Mouse (Mus musculus): ENCODE measurements around the gene Has3.

The Has3 gene

DNA sequence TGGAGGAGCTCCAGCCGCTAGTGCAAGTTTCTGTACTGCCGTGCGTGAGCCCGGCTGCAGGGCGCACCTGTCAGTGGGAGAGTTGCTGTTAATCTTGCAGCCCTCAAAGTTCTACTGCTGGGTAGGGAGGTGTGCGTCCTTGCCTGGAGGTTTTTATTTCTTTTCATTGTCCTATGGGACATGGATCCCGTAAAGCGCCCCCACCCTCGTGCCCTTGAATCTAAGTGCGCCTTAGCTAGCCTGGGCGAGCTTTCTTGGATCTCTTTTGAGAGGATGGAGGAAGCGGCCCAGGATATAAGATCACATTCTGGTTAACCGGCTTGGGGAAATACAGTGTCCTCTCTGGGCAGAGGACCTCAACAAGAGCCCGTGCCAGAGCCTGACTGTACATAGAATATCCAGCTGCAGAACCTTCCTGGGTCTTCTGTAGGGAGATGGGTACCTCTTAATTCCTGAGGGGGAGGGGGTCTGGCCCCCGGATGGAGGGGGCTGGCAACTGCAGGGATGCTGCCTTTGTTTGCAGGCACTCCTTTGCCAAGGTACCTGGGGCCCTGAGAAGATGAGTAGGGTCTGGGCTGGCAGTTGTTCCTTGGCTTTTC is 1.4 kb downstream of the Has3 start:
- TF ChIP-seq GATA4 (IDR thresholded peaks at IDR 0.05; ENCODE audit: insufficient replicate concordance, low read length), result no peak

DNA sequence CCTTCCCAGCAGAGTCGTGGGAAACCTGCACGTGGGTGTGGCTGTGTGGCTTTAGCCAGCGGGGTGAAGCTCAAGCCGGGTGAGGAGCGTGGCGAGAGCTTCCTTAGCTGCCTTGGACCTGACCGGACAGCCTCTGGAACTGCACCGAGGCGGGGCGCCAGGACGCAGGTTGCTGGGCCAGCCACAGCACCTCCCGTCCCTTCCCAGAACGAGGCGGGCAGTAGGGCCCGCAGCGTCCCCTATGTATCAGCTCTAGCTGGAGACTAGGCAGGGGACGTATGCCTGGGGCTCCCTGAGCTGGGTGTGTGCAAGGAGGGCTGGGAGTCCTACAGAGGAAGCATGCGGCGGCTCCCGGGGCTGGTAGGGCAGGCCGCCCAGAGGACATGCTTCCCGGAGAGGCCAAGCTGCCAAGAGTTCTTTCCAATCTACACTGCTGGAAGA is 1.9 kb downstream of the Has3 start:
- no peak for TF ChIP-seq GATA4 (IDR thresholded peaks at IDR 0.05; ENCODE audit: insufficient replicate concordance, low read length)

DNA sequence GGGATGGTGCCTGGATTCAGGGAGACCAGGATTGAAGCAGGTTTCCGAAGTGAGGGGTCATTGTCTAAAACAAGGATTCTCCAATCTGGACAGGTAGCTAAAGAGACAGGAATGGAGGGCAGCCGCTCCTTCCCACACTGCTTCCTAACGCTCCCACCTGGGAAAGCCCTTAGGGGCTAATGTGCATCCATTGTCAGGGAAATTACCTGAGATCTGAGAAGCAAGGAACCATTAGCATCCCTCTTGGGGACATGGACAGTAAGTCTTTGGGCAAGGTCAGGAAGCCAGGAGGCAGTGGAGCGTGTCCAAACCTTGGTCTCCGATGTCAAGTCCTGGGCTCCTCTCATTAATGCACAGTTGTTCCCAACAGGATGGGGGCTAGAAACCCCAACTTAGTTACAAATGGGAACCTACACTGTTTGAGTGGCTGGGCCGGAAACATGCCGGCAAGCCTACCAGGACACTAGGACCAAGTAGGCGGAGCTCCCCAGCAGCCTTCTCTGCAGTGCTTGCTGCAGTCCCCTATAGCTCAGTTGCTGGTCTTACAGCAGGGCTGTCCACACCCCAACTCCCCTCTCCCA is 2.5 kb downstream of the Has3 start:
- no peak for TF ChIP-seq GATA4 (IDR thresholded peaks at IDR 0.05; ENCODE audit: insufficient replicate concordance, low read length)

DNA sequence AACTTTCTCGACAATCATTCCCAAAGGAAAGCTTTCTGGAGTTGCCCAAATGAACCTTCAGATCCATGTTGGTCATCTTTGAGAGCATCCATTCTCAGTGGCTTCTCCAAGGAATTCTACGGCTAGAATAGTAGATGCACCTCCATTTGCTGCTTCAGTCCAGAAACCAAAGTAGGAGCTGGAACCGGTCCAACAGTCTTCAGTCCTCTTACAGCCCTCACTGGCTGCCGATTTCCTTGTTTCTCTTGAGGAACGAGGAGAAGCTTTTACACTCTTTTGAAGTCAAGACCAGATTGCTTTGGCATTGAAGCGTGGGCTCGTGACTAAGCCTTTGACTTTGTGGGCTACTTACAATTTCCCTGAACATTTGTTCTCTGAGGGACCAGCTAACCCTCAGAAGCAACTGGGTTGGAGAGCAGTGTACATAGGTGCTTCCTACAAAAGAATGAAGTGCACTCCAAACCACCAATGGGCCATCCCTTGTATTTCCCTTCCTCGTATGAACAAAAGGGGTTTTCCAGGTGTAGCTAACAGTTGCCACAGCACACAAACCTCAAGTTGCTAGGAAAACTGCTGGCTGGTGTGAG is 10.2 kb downstream of the Has3 start:
- no peak for TF ChIP-seq GATA4 (IDR thresholded peaks at IDR 0.05; ENCODE audit: insufficient replicate concordance, low read length)

DNA sequence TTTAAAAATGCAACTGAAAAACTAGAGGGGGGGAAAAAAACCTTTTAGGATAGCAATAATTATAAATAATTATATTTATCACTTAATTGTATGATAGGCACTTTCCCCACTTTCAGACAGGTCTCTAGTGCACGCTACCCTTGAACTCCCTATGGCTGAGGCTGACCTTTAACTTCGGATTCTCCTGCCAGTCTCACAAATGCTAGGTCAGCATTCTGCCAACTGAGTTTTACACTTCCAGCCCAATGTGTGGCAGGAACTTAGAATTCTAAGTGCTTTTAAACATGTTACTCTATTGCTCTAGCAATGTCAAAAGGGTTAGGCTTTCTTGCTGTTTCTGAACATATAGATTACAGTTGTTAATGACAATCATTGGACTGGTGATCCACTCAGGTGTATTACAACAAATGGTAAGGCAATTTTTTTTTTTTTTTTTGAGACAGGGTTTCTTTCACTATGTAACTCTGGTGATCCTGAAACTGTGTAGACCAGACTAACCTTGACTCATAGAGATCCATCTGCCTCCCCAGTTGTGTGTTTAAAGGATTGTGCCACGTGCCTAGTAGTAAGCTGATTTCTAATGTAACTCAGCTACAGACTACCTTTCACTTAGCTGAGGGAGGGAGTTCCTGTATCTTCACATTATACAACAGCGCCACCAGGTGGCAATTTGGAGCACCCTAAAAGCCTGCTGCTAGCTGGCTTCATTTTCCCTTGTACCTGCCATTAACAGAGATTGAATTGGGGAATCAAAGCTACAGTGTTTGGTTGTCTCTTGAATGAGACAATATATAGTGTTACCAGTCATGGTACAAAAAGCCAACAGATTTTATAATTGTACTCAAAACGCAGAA is 17.5 kb downstream of the Has3 start:
- no peak for TF ChIP-seq GATA4 (IDR thresholded peaks at IDR 0.05; ENCODE audit: insufficient replicate concordance, low read length)

DNA sequence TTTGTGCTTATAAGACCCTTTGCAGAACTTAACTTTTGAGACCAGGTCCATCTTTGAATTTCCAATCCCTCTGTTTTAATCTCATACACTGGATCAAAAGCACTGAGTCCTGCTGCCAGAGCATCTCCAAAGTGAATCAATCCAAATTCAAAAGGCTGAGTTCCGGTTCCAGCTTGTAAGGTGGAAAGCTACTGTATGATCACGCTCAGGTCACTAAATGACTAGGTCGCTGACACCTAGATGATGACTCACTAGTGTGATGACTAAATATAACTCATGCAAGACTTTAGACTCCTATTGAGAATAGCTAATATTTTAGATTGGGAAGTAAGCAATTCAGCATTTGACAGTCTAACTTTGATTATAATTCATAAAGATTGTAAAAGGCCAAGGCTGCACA is 18.8 kb downstream of the Has3 start:
- no peak for TF ChIP-seq GATA4 (IDR thresholded peaks at IDR 0.05; ENCODE audit: insufficient replicate concordance, low read length)

DNA sequence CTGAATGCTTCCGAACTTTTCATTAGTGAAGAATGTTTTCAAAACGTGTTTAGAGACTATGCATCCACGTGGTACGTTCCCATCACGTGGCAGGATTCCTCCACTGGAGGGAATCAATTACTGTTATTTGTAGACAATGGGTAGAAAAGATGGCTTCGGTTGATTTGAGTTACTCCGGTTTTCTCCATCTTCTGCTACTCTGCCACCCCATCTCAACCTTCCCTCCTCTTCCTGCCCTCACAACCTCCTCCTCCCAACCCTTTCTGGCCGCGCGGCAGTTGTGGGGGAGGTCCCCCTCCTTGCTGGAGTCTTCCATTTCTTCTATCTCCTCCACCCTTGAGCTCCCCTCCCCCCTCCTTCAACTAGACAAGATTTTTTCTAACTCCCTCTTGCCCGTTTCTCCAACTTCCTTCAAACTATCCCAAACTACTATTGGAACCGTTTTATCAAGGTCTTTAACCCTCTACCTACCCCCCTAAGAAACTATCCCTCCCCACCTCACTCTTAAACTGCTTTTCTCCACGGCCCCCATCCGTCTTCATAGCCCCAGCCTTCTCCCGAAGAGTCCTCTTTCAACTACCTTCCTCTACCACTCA is 22.3 kb downstream of the Has3 start:
- no peak for TF ChIP-seq GATA4 (IDR thresholded peaks at IDR 0.05; ENCODE audit: insufficient replicate concordance, low read length)

DNA sequence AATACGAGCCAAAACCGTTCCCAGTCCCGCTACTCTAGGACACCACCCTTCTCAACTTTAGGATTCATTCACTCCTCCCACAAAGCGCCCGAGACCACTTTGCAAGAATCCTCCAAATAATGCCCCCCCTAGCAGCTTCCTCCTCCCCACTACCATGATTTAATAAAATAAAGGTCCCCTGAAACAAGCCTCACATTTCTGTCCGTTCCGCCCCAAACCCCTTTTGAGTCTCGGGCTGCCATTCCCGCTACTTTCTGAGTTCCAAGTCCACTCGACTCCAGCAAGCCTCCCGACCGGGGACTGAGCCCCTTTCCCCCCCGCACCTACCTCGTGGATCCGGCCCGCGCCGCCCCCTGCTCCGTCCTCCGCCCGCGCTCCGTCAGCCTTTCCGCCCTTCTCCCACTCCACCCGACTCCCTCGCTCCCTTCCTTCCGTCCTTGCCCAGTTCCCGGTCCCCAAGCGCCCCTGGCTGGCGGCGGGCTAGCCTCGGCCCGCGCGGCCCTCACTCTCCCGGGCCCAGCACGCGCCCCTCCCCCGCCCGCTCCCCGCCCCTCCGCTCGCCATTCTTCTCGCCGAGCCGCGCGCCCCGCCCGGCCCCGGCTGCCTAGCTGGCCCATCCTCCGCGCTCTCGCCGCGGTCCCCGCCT is 22.9 kb downstream of the Has3 start:
- TF ChIP-seq GATA4 (IDR thresholded peaks at IDR 0.05; ENCODE audit: insufficient replicate concordance, low read length), result no peak

DNA sequence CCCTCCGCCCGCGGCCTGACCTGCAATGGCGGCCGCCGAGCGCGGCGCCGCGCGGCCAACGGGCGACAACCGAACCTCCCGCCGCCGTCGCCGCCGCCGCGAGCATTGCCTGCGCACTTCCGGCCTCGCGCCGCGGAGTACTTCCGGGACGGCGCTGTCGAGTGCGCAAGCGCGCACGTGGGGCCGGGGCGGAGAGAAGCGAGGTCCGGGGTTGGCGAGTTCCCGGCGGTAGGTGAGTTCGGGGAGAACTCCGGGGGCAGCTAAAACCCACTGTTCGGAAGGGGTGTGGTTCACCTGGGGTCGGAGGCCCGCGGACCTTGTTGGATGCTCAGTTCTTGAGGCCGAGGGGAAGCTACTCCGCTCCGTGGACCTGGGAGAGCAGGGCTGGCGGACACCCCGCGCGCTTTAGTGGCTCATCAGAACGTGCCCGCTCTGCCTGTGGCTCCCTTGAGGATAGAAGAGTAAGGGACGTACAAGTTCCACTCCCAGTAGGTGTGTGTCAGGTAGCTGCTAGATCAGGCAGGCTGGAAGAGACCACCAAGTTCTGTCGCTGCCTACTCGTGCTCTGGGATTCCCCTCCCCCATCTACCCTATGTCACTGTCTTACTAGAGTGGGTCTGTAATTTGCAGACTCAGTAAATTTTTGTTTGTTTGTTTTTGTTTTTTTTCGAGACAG is 23.6 kb downstream of the Has3 start, which contains the start of gene Utp4:
Gene Utp4 (plus strand): TSS at position 156 of the 676 bp plus-strand sequence.
- no peak; the same call in 1 of the 2 replicates for TF ChIP-seq GATA4 (IDR thresholded peaks at IDR 0.05; ENCODE audit: insufficient replicate concordance, low read length)

DNA sequence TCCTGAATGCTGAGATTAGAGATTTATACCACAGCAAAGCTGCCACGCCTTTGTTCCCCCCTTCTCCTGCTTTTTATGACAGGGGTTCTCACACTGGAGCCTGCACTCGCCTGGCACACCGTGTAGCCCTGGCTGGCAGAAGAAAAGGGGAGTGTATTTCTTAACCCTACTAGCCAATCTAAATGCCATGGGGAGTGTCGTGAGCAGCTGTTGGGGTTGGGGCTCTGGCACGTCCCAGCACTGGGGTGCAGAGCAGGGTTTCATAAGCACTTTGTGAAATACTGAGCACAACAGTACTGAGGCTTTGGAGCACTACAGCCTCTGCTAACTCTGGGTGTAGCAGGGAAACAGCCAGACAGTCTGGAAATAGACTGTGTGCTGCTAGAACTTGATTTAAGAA is 29.4 kb downstream of the Has3 start:
- no peak for TF ChIP-seq GATA4 (IDR thresholded peaks at IDR 0.05; ENCODE audit: insufficient replicate concordance, low read length)

DNA sequence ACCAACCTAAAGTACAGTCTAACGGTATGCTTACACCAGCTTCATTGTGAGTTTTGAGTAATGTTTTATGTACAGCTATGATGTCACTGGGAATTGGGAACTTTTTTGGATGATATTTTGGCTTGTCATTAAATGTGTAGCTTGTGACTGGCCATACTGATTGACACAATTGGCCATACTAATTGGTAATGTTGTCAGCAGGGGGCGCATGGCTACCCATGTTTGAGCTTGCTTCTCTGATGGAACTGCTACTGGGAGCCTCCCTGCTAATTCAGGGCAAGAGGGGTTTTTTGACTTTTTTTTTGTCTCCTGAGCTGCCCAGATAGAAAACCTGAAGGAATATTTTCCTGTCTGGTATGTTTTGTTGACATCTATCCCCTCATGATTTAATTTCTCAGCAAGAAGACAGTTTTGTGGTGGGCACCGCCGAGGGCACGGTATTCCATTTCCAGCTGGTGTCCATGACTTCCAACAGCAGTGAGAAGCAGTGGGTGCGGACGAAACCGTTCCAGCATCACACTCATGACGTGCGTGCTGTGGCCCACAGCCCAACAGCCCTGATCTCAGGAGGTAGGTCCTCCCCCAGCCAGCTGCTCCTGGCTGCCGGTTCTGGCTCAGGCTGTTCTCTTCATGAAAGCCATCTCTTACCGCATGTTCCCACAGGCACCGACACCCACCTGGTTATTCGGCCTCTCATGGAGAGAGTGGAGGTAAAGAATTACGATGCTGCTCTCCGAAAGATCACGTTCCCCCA is 35.9 kb downstream of the Has3 start:
- TF ChIP-seq GATA4 (IDR thresholded peaks at IDR 0.05; ENCODE audit: insufficient replicate concordance, low read length), result no peak

DNA sequence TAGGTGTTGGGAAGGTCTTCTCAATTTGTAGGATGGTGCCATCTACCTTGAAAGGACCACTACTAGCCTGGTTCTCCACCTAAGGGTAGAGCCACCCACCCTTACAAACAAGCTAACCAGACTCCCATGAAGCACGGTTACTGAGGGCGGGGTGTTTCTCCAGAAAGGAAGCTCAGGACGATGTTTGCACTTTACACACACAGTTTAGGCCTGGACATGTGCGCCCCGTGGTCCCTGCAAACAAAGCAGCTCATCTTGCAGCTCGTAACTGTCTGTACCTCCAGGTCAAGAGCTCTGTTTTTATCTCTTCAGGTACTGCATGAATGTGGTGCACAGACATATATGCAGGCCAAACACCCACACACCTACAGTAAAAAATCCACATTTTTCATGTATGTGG is 36.6 kb downstream of the Has3 start:
- TF ChIP-seq GATA4 (IDR thresholded peaks at IDR 0.05; ENCODE audit: insufficient replicate concordance, low read length), result no peak

DNA sequence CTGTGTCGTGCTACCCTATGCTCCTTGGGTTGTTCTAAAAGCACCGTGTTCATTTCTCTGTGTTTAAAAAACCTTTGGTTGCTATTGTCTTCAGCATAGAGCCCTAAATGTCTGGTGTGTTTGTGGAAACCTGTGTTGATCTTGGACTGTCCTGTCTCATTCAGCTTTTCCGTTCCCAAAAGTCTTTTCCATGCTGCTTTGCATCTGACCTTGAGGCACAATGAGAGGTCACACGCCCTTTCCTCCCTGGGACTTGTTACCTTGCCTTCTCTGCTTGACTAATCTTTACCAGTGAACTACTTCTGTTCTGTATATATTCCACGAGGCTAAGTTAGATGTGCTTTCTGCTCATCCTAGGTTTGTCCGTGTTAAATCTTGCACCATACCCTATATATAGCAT is 37.4 kb downstream of the Has3 start:
- no peak for TF ChIP-seq GATA4 (IDR thresholded peaks at IDR 0.05; ENCODE audit: insufficient replicate concordance, low read length)

DNA sequence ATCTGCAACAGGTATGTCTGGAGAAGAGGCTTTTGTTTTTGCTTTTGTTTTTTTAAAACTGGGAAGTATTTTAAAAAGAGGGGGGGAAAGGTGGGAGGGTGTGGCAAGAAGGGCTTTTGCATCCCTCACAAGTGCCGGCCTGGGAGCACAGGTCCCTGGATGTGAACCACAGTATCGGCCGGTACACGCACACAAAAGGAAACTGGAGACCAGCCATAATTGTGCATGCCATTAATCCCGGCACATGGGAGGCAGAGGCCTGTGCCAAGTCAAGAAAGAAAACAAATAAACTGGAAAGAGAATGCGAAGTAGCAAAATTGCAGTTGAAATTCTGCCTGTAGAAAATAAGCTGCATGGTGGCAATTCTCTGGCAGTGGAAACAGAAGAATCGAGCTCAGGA is 38.2 kb downstream of the Has3 start:
- no peak for TF ChIP-seq GATA4 (IDR thresholded peaks at IDR 0.05; ENCODE audit: insufficient replicate concordance, low read length)

All from liver, adult (tissue).